ENCODE assay signal across 15 mouse cellular contexts in genomic region chr6:71133559-71133958, GRCm38 (mm10).
"Had no signal": no experiment of that assay in that cellular context is flagged by ENCODE, and none has a peak within 500 bp of the region (broad histone marks: within the 10 kb centered on the region; RNA-seq: fewer than 3 reads in every experiment).

No protein-coding gene starts in this region.

- H3K27me3 ChIP-seq: lung, embryonic 15.5 days; midbrain, embryonic 13.5 days; midbrain, embryonic 15.5 days; neural tube, embryonic 12.5 days; stomach, embryonic 15.5 days had no signal

- H3K27ac ChIP-seq: lung, embryonic 15.5 days; macrophage; midbrain, embryonic 13.5 days; midbrain, embryonic 15.5 days; neural tube, embryonic 12.5 days; stomach, embryonic 15.5 days; stomach, postnatal 0 days had no signal

- H3K4me3 ChIP-seq: lung, embryonic 15.5 days; midbrain, embryonic 13.5 days; midbrain, embryonic 15.5 days; neural tube, embryonic 12.5 days; stomach, embryonic 15.5 days had no signal

- H3K4me1 ChIP-seq: megakaryocyte, embryonic 14.5 days; midbrain, embryonic 13.5 days; midbrain, embryonic 15.5 days; neural tube, embryonic 12.5 days; stomach, embryonic 15.5 days had no signal

- DNase-seq: lung, adult 2 months; lung, postnatal 14 days; lung, postnatal 36 days; right cerebral cortex, postnatal 14 days; thymus, adult 2 months; thymus, postnatal 25 days; thymus, postnatal 4 days had no signal

- H3K36me3 ChIP-seq: lung, embryonic 15.5 days; midbrain, embryonic 13.5 days; midbrain, embryonic 15.5 days; neural tube, embryonic 12.5 days; stomach, embryonic 15.5 days had no signal
